Mouse (Mus musculus): ENCODE results near the gene Unc79.

Gene Unc79

DNA sequence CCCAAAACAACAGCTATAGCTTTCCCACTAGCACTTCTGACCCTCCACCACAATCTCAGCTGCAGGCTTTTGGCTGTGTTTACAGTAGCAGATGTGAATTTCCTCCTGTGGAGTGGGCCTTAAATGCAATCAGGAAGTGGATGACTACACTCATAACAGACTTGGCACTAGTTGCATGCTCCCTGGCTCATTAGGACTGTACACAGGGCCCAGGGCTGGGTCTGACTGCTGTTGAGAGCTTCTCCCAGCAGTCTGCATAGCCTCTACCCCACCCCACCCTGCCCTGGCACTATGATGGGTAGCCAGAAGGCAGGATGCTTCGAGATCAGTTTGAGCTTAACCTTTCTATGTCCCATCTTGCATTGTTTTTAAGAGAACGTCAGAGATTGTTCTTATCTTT is 91.5 kb downstream of the Unc79 start:
- DNase-seq (ENCODE audit: low spot score in 2 of 2), result no peak

DNA sequence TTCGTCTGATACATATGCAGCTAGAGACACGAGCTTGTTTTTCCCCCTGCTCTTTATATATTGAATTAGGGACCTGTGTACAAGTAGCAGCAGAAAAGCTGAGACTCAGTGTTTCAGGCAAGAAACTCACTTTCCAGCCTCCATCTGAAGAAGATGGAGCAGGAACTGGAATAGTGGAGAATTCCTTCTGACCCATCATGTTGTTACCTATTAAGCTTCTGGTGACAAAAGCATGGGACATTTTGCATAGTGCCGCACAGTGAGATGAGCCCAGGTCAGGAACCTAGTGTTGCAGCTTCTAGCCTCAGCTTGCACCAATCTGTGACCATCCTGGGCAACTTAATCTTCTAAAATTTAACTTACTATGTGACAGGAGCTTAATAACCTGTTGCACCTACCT is 92.7 kb downstream of the Unc79 start:
- DNase-seq (ENCODE audit: low spot score in 2 of 2), result no peak

DNA sequence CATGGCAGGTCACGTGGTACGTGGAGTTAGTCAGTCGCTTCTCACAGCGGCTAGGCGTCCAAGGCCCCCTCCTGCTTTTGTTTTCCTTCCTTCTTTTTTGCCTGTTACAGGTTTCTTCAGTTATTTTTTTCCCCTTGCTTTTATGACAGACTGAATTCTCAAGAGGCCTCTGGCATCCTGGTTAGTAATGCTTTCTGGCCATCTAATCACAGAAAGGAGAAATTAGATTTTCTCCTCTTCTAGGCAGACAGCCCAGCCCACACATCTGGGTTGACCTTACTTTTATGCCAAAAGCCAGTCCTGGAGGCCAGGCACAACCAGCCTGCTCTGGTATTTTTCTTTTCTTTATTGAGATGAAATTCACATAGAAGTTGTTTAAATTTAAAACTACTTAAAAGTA is 94.1 kb downstream of the Unc79 start:
- no peak for DNase-seq (ENCODE audit: low spot score in 2 of 2)

DNA sequence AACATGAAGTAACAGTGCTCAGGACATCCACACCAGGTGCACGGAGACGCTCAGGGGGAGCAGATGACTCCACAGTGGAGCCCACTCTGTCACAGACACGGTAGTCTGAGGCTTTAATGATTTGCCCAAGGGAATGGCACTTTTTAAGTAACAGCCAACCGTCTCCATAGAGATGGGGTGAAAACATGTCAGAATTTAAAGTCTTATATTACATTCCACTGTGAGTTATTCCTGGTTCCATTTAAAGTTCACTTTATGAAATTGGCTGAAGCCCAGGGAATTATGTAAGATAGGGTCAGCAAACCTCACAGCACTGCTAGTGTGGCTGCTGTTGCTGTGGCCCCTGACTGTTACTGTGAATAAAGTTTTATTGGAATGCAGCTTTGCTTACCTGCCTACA is 95.8 kb downstream of the Unc79 start:
- no peak for DNase-seq (ENCODE audit: low spot score in 2 of 2)

DNA sequence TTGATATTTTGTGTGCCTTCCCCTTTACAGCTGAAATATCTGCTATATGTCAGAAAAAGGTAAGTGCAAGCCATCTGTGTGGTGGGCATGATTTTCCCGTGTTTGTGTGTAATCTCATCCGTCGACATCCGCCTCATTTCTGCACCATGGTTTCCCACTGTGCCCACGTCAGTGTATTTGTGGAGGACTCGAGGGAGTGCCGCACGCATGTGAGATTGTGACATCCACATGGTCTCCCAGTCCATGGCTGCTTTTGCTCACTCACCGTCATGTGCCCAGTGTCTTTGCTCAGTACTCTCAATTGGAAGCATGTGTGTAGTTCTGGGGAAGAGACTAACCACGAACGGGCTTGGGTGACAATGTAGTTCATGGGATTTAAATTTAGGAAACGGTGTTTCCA is 101.2 kb downstream of the Unc79 start:
- DNase-seq (ENCODE audit: low spot score in 2 of 2), result no peak

DNA sequence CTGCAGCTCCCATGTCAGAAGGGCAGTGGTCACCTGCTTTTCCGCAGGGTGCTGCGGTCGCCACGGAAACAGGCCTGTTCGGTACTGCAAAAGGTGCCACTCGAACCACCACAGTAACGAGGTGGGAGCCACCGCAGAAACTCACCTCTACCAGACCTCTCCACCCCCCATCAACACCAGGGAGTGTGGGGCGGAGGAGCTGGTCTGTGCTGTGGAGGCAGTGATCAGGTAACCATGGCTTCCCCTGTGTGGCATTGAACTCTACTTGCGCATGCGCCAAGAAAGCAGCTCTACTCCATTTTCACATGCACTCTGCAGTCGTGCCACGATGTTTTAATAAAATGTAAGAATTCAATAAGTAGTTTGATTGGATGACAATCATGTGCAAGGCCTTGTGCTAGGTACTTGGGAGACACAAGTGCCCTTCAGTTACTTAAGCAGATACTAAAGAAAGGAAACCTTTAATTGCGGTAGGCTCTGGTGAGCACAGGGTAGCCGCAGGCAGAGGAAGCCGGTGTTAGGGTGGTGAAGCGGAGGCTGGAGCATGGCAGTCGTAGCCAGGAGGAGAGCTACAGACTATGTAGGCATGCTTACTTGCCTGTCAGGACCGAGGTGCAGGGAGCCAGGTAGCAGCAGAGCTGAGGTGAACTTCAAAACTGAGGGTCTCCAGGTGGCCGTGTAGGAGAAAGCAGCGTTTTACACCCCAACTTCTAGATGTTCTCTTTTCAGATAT is 110.8 kb downstream of the Unc79 start:
- DNase-seq (ENCODE audit: low spot score in 2 of 2), result no peak

DNA sequence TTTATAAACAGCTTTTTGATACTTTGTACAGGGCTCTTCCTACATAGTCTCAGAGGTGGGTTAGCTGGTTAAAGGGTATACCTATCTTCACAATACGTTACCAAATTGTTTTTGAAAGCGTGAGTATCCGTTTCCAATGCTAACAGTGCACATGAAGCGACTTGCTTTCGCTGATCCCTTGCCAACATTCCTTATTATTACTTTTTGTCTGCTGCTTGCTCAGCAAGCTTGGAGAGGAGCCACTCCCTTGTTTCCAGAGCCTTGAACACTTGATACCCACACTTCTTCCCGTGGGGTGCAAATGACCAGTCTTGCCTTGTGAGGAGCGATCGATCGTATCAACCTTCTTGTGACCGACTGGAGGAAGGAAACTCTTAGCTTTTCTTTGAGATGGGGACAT is 112.1 kb downstream of the Unc79 start:
- DNase-seq (ENCODE audit: low spot score in 2 of 2), result no peak

DNA sequence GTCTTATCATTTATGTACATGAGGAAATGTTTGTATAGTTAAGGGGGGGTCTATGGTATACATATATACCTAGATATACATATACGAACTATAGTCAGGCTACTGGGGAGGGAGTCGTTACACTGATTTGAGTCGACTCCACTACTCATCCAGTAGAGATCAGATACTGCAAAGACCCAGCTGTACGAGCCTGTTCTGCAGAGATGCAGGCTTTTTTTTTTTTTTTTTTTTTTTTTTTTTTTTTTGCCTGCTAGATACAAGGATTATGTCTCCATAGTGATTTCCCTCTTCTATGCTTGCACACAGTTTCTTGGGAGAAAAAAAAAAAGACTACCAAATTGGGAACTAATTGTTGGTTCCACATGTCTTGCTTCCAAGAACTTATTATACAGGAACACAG is 113.5 kb downstream of the Unc79 start:
- DNase-seq (ENCODE audit: low spot score in 2 of 2), result no peak

DNA sequence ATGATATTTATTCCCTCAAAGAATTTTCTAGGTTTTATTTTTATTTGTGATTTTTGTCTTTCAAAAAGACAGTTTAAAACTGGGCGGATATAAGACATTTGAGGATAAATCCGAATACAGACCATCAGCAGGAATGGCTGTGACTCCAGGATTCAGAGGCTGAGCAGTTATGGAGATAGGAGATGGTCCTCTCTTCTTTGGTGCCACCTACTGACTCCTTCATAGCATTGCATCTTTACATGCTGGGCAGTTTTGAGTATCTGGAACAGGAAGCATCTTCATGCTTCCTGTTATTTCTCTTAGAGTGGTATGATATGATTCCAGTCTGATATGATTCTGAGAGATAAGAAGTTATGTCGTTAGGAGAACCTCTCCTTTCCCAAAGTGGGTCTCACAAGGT is 116.3 kb downstream of the Unc79 start:
- DNase-seq (ENCODE audit: low spot score in 2 of 2), result no peak

DNA sequence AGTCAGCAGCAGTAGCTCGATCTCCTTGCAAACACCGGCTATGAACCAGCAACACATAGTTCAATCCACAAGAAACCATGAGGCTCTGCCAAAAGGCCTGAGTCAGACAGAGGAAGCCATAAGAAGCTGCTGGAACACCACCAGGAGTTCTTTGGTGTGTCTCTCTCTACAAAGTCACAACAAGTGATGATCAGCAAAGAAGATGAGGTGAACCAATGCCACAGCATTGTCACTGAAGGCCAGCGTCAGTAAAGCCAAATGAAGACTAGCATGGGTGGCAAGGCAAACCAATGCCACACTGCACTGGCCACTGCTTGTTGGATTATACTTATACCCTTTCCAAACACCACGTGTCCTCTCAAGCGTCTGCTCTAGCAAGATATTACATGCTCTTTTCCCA is 119.5 kb downstream of the Unc79 start:
- no peak for DNase-seq (ENCODE audit: low spot score in 2 of 2)

DNA sequence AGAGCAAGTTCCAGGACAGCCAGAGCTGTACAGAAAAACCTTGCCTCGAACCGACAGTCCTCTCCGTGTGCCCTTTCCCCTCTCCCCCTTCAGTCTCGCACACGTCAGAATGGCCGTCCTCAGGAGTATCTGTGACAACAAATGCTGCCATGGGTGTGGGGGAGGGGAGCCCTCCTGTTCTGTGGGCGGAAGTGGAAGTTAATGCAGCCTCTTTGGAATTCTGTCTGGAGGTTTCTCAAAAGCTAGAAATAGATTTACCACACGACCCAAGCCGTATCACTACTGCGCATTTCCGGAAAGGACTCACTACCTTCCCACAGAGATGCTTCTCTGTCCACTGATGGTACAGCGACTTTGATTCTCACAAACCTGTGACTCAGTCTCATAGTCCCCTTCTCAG is 120.9 kb downstream of the Unc79 start:
- no peak for DNase-seq (ENCODE audit: low spot score in 2 of 2)

DNA sequence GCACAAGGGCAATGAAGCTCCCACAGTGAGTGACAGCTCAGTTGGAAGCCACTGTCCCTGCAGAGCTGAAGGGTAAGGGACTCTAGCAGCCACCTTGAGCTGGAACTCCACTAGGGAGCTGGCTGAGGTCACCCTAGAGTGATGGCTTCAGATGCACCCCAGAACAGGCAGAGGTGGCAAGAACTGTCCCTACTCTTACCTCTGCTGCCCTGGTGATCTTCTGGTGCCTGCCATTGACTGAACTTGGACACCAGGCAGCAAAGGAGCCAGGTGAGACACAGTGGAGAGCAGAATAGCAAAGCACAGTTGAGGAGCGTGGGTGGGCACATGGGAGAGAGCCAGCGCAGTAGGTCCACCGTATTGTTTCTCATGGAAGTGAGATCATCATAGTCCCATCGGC is 125.3 kb downstream of the Unc79 start:
- DNase-seq (ENCODE audit: low spot score in 2 of 2), result no peak

DNA sequence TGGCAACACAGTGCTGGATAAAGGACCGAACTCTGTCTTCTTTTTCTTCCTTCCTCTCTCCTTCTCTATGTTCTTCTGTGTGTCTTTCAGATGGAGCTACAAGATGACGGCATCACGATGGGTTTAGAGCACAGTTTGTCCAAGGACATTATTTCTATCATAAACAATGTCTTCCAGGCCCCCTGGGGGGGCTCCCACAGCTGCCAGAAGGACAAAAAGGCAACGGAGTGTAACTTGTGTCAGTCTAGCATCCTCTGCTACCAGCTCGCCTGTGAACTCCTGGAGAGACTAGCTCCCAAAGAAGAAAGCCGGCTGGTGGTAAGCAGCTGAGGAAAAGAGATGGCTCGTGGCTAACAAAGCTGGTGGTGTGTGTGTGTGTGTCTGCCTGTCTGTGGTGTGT is 130.1 kb downstream of the Unc79 start:
- no peak for DNase-seq (ENCODE audit: low spot score in 2 of 2)

DNA sequence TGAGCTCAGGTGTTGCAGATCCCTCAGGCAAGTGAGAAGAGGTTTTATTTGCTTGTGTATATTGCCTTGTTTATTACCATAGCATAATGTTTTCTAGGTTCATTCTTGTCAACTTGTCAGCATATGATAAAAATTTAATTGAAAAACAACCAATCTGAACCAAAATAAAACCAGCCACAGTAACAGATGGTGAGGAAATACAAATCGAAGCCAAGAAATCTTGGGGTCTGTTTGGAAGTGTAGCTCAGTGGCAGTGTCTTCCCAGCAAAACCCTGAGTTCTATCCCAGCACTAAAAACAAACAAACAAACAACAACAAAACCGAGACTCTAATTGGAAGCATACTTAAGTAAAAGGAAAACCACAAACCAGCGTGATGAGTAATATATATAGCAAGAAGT is 131.4 kb downstream of the Unc79 start:
- DNase-seq (ENCODE audit: low spot score in 2 of 2), result no peak

DNA sequence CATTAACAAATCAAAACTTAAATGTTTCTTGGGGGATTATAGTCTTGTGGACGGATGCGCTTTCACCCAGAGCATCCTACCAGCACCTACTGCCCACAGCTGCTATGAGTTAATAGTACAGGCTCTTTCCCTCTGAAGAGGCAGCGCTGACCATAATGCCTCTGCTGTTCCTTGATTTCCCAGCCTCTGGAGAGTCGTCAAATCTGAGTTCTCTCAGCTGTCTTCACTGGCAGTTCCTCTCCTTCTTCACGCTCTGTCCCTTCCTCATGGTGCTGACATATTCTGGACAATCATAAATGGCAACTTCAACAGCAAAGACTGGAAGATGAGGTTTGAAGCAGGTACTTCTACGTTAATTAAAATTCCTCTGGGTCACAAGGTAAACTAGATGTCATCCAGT is 143.2 kb downstream of the Unc79 start:
- DNase-seq (ENCODE audit: low spot score in 2 of 2), result no peak

DNA sequence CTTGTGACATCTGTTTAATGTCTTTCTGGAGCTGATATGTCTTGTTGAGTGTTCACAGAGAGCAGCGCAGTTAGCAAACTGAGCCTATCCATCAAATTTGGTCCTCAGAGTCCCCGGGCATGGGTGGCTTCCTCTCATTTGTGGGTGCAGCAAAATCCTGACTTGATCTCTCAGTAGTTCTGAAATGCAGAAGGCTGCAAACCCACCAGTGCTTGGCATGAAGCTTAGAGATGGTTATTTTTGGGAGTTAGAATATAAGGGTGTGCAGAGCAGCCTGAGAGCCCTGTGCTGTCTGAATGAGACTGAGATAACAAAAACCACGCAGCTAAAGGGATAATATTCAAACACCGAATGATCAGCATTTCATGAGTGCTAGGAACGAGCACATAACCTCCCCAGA is 146.5 kb downstream of the Unc79 start:
- no peak for DNase-seq (ENCODE audit: low spot score in 2 of 2)

DNA sequence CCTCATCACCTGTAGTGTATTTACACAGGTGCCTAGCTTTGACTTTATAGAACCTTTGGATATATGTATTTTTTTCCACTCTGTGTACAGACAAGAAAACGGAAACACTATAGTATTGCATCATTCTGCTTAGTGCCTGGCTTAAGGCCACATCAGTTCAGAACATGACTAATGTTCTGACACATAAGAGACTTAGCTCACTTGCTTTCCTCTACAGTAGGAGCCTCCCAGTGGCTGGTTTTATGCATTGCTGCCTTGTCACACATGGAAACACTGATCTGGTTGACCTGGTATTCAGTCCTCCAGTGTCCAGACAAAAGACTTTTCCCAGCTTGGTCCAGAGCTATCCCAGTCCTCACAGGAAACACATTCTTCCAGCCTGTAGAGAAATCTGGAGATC is 150.5 kb downstream of the Unc79 start:
- no peak for DNase-seq (ENCODE audit: low spot score in 2 of 2)

DNA sequence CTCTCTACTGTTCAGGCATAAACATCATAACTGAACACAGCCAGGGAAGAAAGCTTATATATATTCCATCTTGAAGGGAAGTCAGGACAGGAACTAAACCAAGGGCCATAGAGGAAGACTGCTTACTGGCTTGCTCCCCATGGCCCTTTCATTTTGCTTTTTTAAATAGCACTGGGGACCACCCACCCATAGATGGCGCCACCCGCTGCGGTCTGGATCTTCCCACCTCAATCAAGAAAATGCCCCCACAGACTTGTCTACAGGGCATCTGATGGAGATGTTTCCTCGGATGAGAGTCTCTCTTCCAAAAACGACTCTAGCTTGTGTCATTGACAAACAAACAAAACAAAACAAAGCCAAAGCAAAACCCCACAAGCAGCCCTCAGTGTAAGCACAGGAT is 151.4 kb downstream of the Unc79 start:
- DNase-seq (ENCODE audit: low spot score in 2 of 2), result no peak

DNA sequence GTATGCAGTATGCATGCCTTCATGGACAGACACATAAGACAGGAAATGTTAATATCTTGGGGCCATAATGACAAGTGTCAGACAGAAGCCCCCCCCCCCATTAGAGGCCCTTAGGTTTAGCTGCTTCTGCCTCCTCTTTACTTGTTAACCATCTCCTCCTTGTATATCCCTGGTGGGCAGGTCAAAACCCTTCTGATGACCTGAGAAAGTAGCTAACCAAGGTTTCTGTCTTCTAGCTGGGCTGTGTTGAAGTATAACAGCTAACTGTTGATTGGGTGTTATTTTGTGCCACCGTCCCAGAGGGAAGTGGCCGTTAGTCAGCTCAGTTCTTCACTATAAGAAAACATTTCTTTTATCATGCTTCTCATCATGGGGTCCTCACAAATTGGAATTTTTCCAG is 154.4 kb downstream of the Unc79 start:
- DNase-seq (ENCODE audit: low spot score in 2 of 2), result no peak

DNA sequence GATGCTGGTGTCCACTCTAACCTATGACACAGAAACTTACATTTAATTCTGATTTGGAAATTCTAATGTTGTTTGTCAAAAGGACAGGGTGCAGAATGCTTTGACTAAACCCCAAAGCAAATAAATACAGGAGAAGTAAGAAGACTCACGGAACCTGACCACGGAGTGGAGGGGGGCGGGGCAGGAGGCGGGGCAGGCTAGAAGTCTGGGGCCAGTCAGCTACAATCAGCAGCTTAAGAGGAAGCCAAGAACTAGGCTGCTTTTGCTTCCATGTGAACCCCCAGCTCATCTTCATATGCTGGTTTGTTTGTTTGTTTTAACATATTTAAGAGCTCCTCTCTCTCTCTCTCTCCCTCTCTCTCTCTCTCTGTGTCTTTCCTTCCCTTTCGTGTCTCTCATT is 154.9 kb downstream of the Unc79 start:
- no peak for DNase-seq (ENCODE audit: low spot score in 2 of 2)

DNA sequence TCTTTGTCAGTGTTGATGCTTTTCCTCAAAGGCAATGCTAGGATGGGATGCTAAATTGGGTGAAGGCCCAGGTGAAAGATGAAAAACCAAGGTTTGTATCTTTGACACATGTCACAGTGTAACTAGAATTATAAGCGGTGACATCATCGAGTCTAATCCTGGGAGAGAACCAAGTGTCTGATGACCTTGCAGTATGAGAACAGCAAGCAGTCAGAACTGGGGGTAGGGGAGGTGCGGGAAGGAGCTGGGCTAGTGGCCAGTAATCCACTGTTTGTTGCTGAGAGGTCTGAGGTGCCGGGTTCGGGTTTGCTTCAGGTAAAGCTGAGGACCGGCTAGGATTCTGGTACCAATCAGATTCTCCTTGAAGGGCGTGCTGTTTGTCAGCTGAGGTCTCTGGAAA is 160.6 kb downstream of the Unc79 start:
- DNase-seq (ENCODE audit: low spot score in 2 of 2), result no peak

DNA sequence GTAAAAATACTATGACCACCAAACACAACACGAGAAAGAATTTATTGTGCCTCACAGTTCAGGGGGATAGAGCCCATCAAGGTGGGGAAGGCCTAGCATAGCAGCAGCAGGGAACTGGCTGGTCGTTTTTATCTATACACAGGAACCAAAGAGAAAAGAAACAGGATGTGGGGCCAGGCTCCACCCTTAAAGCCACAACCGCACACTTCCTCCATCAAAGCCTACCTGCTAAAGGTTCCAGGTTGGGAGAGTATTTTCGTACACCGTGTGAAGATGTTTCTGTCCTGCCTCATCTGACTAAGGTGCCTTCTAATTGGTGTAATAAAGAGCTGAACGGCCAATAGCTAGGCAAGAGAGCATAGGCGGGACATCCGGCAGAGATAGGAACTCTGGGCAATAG is 168.0 kb downstream of the Unc79 start:
- DNase-seq (ENCODE audit: low spot score in 2 of 2), result no peak

DNA sequence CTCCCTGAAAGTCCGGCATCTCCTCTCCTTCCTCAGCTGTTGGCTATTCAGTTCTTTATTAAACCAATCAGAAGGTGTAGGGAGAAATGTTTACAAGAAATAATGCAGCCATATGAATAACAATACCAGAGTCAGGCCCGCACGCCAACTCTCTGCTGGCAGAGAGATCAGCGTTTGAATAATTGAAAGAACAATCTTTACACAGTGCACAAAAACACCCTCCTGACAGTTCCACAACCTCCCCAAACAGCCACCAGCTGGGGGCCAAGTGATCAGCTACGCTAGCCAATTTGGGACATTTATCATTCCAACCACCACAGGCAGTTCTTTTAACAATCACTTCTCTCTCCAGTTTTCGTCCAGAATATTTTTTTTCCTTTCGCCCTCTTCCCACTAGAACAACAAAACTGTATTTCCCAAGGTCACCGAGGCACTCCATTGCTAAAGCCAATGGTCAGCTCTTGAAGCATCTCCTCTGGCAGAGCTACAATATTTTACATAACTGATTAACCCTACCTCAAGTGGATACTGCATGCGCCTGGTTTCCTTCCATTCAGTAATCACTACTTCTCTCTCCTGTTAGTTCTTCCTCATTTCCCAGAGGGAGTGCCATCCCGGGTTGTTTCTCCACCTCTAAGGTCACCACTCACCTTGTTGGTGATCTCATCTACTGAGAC is 169.0 kb downstream of the Unc79 start:
- no peak for DNase-seq (ENCODE audit: low spot score in 2 of 2)

DNA sequence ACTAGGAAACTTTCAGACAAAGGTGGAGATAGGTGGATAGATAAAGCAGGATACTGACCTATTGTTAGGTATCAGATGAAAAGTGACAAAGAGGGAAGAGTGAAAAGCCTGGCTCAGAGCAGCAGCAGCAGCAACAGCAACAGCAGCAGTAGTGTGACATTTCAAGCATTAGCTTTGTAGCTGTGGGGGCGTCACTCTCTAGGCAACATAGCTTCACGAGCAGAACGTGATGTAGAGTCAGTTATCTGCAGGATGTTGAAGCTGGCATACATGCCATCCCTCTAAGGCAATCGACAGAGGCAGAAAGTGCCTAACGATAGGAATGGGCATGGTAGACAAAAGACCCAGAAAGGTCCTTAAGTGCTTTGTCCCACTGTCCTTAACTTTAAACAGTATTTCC is 173.3 kb downstream of the Unc79 start:
- DNase-seq (ENCODE audit: low spot score in 2 of 2), result no peak
